Mouse (Mus musculus): ENCODE measurements at regions not wholly inside any gene's neighbourhood (a gene's known extent, or its start where the extent isn't known, plus 50 kb on each side); places are given as distances from the start of the nearest gene placed in this dataset.

GRCm38 (mm10) chr3:91481751-91482150, 391.1 kb upstream of the 9130204L05Rik start:
- TF ChIP-seq CTCF (IDR thresholded peaks at IDR 0.05; ENCODE audit: low read depth, low read length) (no peak), GATA1 (IDR thresholded peaks at IDR 0.05; ENCODE audit: borderline replicate concordance, low read length) (no peak), TAL1 (conservative IDR thresholded peaks at IDR 0.05; ENCODE audit: low read depth, low read length) (no peak), POLR2AphosphoS5 (IDR thresholded peaks at IDR 0.05; ENCODE audit: insufficient replicate concordance, low read depth, low read length) (no peak)

All from G1E (cell line).